Mouse (Mus musculus) frontal cortex, adult 2 months (tissue): ENCODE measurements around the gene Neurl4. TPM values are rescaled to one million over a fixed set of nuclear protein-coding genes. Genes with fewer than 3 reads are reported as not detected.
"Not testable (repeated sequence)": the region's sequence is repeated elsewhere in the genome, so short reads cannot be mapped to it uniquely, and the experiment has no call there.

Experiments used
- DNase-seq, 2 experiments: peaks; one replicate each; pipeline ENCODE4 v3.0.0; 2022; ENCODE audit warnings: low spot score in 1 of 2; ENCODE audit errors: extremely low spot score in 1 of 2
- polyA plus RNA-seq: library from polyadenylated mRNA; depleted of rRNA; stranded (reverse); fragments of >200 nt; gene quantifications from 2 replicates; pipeline ENCODE4 v1.2.3, GENCODE M21; 2012

The Neurl4 gene
- polyA plus RNA-seq, 1 experiment = 101 TPM

GRCm38 (mm10) chr11:69930176-69930575 lies 29.3 kb downstream of the Neurl4 start:
- not testable (repeated sequence) for DNase-seq

GRCm38 (mm10) chr11:69930967-69931537 lies 30.2 kb downstream of the Neurl4 start:
- DNase-seq = no peak

DNA sequence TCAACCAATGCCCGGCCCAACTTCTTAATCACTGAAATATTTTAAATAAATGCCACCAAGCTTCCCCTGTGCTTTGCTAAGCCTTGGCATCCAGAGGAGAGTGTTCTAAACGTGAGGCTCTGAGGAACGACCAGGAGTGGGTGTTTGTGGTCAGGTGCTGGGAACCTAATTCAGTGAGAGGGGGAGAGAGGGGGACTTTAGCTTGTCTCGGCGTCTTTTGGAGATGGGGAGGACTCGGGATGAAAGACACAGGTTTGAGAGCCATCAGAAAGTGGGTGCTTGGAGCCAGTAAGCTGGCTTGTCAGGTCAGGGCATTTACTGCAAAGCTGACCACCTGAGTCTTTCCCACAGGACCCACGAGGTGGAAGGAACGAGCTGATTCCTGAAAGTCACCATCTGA lies 30.9 kb downstream of the Neurl4 start:
- no peak for DNase-seq

GRCm38 (mm10) chr11:69932254-69932653 lies 31.4 kb downstream of the Neurl4 start:
- no peak for DNase-seq

GRCm38 (mm10) chr11:69933066-69933465 lies 32.2 kb downstream of the Neurl4 start:
- DNase-seq = no peak

DNA sequence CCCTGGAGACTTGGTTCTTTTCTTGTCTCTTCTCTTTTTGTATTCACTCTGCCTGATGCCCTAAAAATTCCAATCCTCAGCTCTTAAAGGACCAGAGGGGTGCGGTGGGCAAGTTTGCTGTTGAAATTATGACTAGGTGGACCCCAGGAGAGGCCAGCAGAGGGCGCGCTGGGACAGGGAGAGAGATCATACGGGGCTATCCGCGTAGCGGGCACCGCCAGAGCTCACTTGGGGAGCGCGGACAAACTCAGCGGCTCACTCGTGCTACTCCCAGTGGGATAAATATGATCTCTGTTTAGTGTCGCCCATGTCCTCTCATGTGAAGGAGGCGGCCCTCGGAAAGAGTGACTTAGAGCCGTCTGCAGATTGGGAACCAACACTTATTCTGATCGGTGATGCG lies 33.3 kb downstream of the Neurl4 start:
- DNase-seq = peak in 1 of 2 experiments; percentile 93

DNA sequence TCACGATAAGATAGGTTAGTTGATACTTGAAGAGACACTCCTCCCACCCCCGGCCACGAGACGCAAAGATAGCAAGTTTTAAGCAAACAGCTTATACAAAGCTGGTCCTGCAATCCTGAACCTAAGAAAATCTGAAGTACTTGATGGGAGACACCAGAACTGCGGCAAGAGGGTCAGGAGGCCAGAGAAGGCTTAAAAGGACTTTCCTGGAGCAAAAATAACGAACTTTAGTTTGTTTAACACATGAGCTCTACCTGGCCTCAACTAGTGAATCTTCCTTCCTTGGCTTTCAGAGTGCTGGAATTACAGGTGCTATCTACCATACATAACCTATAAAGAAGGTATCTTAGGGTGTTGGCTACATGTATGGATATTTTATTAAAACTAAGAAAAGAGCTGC lies 33.8 kb downstream of the Neurl4 start:
- no peak for DNase-seq

- DNase-seq = peak; percentile 75 to 87
Observed at GRCm38 (mm10) chr11:69935137-69935879, 34.4 kb downstream of the Neurl4 start, which contains the start of gene Ybx2. Gene Ybx2, plus strand, starts transcription at chr11:69935796.

DNA sequence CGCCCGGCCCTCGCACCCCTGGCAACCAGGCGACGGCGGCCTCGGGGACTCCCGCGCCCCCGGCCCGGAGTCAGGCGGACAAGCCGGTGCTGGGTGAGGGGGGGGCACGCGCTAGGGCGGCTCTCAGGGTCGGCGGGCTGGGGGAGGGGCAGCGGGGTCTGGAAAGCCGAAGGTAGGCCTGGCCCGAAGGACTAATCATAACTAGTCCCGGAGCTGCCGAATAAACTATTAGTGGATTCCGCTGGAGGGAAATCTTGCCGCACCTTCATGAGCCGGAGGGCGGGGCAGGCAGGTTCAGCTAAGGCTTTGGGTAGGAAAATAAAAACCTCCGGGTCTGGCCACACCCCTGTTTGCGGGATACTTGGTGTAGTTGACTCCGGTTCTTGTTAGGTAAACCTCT lies 35.3 kb downstream of the Neurl4 start:
- DNase-seq = no peak

DNA sequence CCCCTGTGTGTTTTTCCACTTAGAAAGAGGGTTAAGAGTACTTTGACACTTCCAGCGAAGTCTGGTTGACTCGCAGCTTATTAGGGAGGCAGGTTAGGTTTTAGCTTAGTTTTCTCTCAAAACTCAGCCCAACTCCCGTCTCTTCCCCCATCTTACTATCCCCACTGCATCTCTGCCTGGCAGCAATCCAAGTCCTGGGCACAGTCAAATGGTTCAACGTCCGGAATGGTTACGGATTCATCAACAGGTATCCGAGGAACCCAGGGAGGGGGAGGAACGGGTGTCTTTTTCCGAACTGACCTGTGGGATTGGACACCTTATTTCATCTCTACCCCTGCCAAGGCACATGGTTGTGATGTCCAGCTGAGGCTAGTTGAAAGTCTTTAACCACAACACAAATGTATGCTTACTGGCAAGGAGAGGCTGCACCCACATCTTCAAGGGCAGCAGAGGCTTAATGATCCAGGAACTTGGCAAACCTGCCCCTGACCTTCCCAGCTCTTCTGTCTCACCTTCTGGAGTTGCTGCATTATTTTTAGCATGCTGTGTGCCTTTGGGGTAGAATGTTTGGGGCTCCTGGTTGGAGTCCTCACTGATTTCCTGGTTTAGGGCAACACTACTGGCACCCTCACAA lies 36.0 kb downstream of the Neurl4 start:
- no peak for DNase-seq

- no peak for DNase-seq
Observed at GRCm38 (mm10) chr11:69937385-69937784, 36.5 kb downstream of the Neurl4 start.

GRCm38 (mm10) chr11:69937834-69938233 lies 37.0 kb downstream of the Neurl4 start:
- DNase-seq = no peak

- no peak for DNase-seq
Observed at GRCm38 (mm10) chr11:69938401-69938979, 37.6 kb downstream of the Neurl4 start.

- DNase-seq = no peak
Observed at GRCm38 (mm10) chr11:69939181-69939580, 38.3 kb downstream of the Neurl4 start.

GRCm38 (mm10) chr11:69939731-69940130 lies 38.9 kb downstream of the Neurl4 start:
- no peak for DNase-seq

GRCm38 (mm10) chr11:69940962-69941361 lies 40.1 kb downstream of the Neurl4 start:
- DNase-seq = no peak

GRCm38 (mm10) chr11:69945216-69945615 lies 44.3 kb downstream of the Neurl4 start:
- no peak for DNase-seq

DNA sequence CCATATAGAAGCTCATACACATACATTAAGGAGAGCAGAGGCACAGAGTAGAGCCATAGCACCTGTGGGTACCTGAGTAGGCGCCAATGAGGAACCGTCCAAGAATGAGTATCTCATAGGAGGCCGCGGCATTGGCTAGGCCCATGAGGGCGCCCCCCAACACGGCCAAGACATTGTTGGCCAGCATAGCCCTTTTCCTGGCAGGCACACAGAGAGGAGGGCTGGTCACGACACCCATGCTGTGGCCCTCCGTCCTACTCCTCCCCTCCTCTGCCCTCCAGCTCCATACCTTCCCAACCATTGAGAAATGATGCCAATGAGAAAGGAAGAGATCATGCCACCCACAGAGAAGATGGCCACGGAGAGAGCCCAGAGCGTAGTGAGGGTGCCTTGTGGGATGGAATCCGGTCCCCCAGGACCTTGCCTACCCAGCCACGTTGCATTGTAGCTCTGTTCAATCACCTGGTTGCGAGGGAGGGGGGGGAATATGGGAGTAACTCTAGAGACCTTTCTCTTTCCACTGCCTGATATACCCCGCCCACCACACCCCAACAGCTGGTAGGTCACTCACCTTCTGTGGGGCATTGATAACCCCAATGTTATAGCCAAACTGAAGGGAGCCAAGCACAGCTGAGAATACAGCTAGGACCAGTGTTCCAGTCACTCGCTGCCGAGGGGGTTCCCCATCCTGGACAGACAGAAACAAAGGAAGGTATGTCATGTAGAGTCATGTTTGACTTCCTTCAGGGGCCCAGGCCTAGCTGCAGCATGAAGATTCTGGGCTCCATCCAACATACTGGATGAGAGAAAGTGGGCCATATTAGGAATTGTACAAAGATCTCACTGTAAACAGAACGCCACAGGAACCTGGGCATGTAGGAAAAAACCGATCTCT lies 45.4 kb downstream of the Neurl4 start:
- no peak for DNase-seq

DNA sequence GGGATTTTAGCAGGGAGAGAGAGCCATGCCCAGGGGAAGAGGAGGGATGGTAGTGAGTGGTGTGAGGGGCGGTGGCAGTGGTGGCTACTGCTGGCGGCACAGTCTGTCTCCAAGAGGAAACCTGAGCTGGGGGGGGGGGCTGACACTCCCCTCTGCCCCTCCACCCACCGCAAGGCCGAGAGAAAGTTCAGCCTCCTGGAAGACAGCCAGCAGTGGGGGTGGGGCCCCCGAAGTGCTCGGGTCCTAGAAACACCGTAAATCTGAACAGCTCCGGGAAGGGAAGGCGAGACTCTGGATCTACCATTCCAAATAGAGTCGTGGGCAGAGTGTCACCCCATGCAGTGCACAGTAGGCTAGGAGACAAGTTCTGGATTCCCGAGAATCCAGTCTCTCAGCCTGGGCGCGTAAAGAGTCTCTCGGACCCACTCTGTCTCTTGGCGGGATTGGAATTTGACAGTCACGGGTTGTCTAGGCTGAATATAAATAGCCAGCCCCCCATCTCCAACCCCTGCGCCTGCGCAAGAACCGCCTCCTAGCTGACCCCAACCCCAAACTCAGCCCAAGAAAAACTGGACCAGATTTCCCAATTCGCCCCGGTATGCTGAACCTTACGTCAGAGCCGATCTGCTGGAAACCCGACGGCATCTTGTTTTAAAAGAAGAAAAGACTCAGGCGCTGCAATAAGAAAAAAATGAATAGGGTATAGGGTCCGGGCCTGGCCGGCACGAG lies 46.6 kb downstream of the Neurl4 start:
- DNase-seq = no peak
